Mouse (Mus musculus): Measurements from ENCODE around the gene Rtbdn.

DNA sequence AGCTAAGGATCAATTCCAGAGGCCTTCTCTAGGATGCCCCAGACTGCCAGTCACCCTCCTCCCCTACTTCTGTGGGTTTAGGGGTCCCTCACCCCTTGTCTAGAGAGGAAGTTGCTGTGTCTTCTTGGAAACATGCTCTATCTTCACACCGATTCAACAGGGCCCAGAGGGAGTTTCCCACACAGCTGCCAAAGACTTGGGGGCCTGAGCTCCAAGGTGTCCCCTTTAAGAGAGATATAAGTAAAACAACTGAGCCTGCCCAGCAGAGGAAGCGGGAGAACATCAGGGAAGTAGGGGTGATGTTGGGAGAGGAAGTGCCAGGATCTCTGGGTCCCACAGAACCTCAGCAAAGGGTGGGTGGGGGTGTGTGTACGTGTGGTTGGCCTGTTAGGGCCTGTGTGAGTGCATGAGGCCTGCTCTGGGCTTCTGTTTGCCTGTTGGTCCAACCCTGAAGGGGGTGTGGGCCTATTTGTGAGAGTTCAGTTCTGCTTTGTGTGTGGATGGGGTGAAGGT lies 35.8 kb downstream of the Rtbdn start:
- TF ChIP-seq CTCF (IDR thresholded peaks at IDR 0.05; ENCODE audit: borderline replicate concordance, insufficient read depth, low read depth, low read length) (no peak), POLR2A (IDR thresholded peaks at IDR 0.05; ENCODE audit: borderline replicate concordance, insufficient read depth, low read length) (no peak)
